In the genomic region with DNA sequence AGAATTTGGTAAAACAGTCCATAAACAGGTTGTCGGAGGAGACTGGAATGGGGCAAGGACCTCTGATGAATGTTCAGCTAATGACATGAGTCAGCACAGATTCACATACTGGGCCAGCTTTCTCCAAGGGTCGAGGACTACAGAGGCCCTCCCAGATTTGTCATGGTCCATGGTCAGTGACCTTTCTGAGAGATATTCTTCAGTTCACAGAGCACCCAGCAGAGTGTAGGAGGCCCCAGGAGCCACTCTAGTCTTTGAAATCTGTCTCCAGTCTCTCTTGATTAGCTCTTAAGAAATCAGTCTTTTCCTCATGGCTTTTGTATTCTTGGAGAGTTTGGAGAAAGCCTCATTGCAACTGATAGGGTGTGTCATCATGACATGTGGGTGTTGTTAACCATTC, we compare ENCODE assay signal across 34 mouse cellular contexts. TPM values are rescaled to one million over a fixed set of nuclear protein-coding genes. Genes with fewer than 3 reads are reported as not detected.
DNase-seq lines count a peak whose midpoint lies in the region; ATAC-seq and TF ChIP-seq lines count a peak whose summit lies in the region.
"Had no signal": no experiment of that assay in that cellular context is flagged by ENCODE, and none has a peak within 500 bp of the region (broad histone marks: within the 10 kb centered on the region; RNA-seq: fewer than 3 reads in every experiment).

No protein-coding gene starts in this region.

- no peak overlapping the region for H3K4me3 ChIP-seq in kidney, postnatal 0 days (replicated peaks; ENCODE audit: low read depth, low read length)
- H3K4me3 ChIP-seq: embryonic facial prominence, embryonic 10.5 days; embryonic facial prominence, embryonic 15.5 days; heart, embryonic 10.5 days; heart, embryonic 15.5 days; kidney, embryonic 15.5 days; left cerebral cortex, adult 2 months; limb, embryonic 12.5 days; liver, embryonic 15.5 days; neural tube, embryonic 12.5 days had no signal

- WGBS in kidney, postnatal 0 days, result 48% methylated on average over 2 of the region's 2 CpGs

- no peak overlapping the region for H3K4me2 ChIP-seq in kidney, postnatal 0 days (ENCODE audit: low read length)
- H3K4me2 ChIP-seq: embryonic facial prominence, embryonic 15.5 days; heart, embryonic 15.5 days; liver, embryonic 15.5 days; lung, embryonic 14.5 days; midbrain, embryonic 11.5 days had no signal

- DNase-seq in adrenal gland, adult 2 months, result peak; percentile 74
- DNase-seq in adrenal gland, postnatal 4 days (ENCODE audit: low spot score in 2 of 2), result no peak
- no peak for DNase-seq in kidney, postnatal 0 days (ENCODE audit: low spot score)
- DNase-seq in kidney, postnatal 4 days, result no peak
- DNase-seq in adrenal gland, postnatal 14 days, result peak; percentile 32
- no peak for DNase-seq in spleen, postnatal 36 days (ENCODE audit: low spot score in 2 of 2)
- DNase-seq in left cerebral cortex, adult 11 months (ENCODE audit: low spot score), result no peak
- DNase-seq: cerebellum, adult 2 months; cerebellum, postnatal 25 days; gastrocnemius, postnatal 25 days; heart, adult 11 months; lung, embryonic 14.5 days; lung, postnatal 14 days; right cerebral cortex, adult 18-20 months; spleen, adult 18-20 months; thymus, adult 2 months; thymus, postnatal 36 days had no signal

- H3K27ac ChIP-seq in kidney, postnatal 0 days, result no peak overlapping the region
- H3K27ac ChIP-seq: embryonic facial prominence, embryonic 10.5 days; embryonic facial prominence, embryonic 15.5 days; heart, embryonic 10.5 days; heart, embryonic 15.5 days; kidney, embryonic 15.5 days; left cerebral cortex, adult 2 months; limb, embryonic 12.5 days; liver, embryonic 15.5 days; neural tube, embryonic 12.5 days; stomach, postnatal 0 days had no signal

- TF ChIP-seq CTCF in kidney, postnatal 0 days (IDR thresholded peaks at IDR 0.05; ENCODE audit: low read depth), result no peak

- peaks cover 6% of the 10 kb centered on the region; the same call in 1 of the 2 replicates for H3K4me1 ChIP-seq in kidney, postnatal 0 days (replicated peaks; ENCODE audit: insufficient read depth, low read length)
- H3K4me1 ChIP-seq: embryonic facial prominence, embryonic 10.5 days; heart, embryonic 10.5 days; heart, embryonic 15.5 days; liver, embryonic 15.5 days; neural tube, embryonic 12.5 days had no signal

- no peak overlapping the region for H3K9ac ChIP-seq in kidney, postnatal 0 days (ENCODE audit: low read depth, low read length)
- H3K9ac ChIP-seq: embryonic facial prominence, embryonic 15.5 days; heart, embryonic 15.5 days; kidney, embryonic 15.5 days; limb, embryonic 12.5 days; liver, embryonic 15.5 days; lung, embryonic 14.5 days; neural tube, embryonic 12.5 days had no signal

- H3K27me3 ChIP-seq in kidney, postnatal 0 days (ENCODE audit: insufficient read depth, low read length), result no peaks in the 10 kb centered on the region
- H3K27me3 ChIP-seq: embryonic facial prominence, embryonic 15.5 days; heart, embryonic 15.5 days; kidney, embryonic 15.5 days; limb, embryonic 12.5 days; liver, embryonic 15.5 days; neural tube, embryonic 12.5 days had no signal

- no peaks in the 10 kb centered on the region for H3K9me3 ChIP-seq in kidney, postnatal 0 days (replicated peaks; ENCODE audit: low read length)
- H3K9me3 ChIP-seq: embryonic facial prominence, embryonic 10.5 days; embryonic facial prominence, embryonic 15.5 days; heart, embryonic 10.5 days; heart, embryonic 15.5 days; kidney, embryonic 15.5 days; limb, embryonic 12.5 days; liver, embryonic 15.5 days; neural tube, embryonic 12.5 days had no signal

- H3K36me3 ChIP-seq in kidney, postnatal 0 days (ENCODE audit: insufficient read depth, low read length), result no peaks in the 10 kb centered on the region
- H3K36me3 ChIP-seq: embryonic facial prominence, embryonic 10.5 days; embryonic facial prominence, embryonic 15.5 days; heart, embryonic 10.5 days; heart, embryonic 15.5 days; kidney, embryonic 15.5 days; limb, embryonic 12.5 days; liver, embryonic 15.5 days; neural tube, embryonic 12.5 days had no signal

- ATAC-seq in kidney, postnatal 0 days (replicated peaks; ENCODE audit: low FRiP score, low read depth), result peak; percentile 44; the same call in 1 of the 2 replicates
- no peak for ATAC-seq in megakaryocyte, adult 5-6 weeks (ENCODE audit: poor library complexity, severe bottlenecking)
- ATAC-seq: CD4-positive, CD25-positive, alpha-beta regulatory T cell, adult 4 months; forebrain, embryonic 14.5 days; hindbrain, embryonic 16.5 days; midbrain, embryonic 16.5 days had no signal

RNA-seq across cellular contexts. Expression of gene Cops7b, which starts 39.6 kb away (rescaled TPM):
- 10 to 100 TPM in 1 of 2 experiments, 1 to 10 TPM in 1; 9.8 to 10.2 TPM for total RNA-seq in adrenal gland, adult 2 months (2021)
- 15.8 and 18.0 TPM in 2 replicates for polyA plus RNA-seq in adrenal gland, adult 2 months (2012; rRNA removed)
- total RNA-seq in adrenal gland, postnatal 4 days (2021), result 10 to 100 TPM; 22.2 to 24.2 TPM
- 27.9 and 28.6 TPM in 2 replicates for polyA plus RNA-seq in kidney, postnatal 0 days (2015; fragmentation: Nextera tagmentation; extraction: Ambion mirVana)
- total RNA-seq in adrenal gland, postnatal 14 days (2021), result 13.7 and 13.8 TPM in 2 replicates
- total RNA-seq in megakaryocyte, adult 5-6 weeks (2015), result 5.8 and 6.8 TPM in 2 replicates
- total RNA-seq in megakaryocyte, adult 5-6 weeks (2017), result 11.8 and 30.3 TPM in 2 replicates

RNA-seq across cellular contexts. Expression of gene Pde6d, which starts 39.9 kb away (rescaled TPM):
- 10 to 100 TPM; 29.3 to 39.5 TPM for total RNA-seq in adrenal gland, adult 2 months (2021)
- polyA plus RNA-seq in adrenal gland, adult 2 months (2012; rRNA removed), result 10.2 and 12.8 TPM in 2 replicates
- 10 to 100 TPM; 35.8 to 35.9 TPM for total RNA-seq in adrenal gland, postnatal 4 days (2021)
- polyA plus RNA-seq in kidney, postnatal 0 days (2015; fragmentation: Nextera tagmentation; extraction: Ambion mirVana), result 63.2 and 63.7 TPM in 2 replicates
- total RNA-seq in adrenal gland, postnatal 14 days (2021), result 28.8 and 30.3 TPM in 2 replicates
- total RNA-seq in megakaryocyte, adult 5-6 weeks (2015), result 33.6 and 38.8 TPM in 2 replicates
- 14.3 and 17.2 TPM in 2 replicates for total RNA-seq in megakaryocyte, adult 5-6 weeks (2017)

RNA-seq across cellular contexts. Expression of gene Nppc, which starts 48.1 kb away (rescaled TPM):
- under 1 TPM in 1 of 2 experiments, not detected in 1; 0.55 TPM for total RNA-seq in adrenal gland, adult 2 months (2021)
- 0.44 and 0.45 TPM in 2 replicates for polyA plus RNA-seq in adrenal gland, adult 2 months (2012; rRNA removed)
- total RNA-seq in adrenal gland, postnatal 4 days (2021), result not detected
- 5.2 and 7.1 TPM in 2 replicates for polyA plus RNA-seq in kidney, postnatal 0 days (2015; fragmentation: Nextera tagmentation; extraction: Ambion mirVana)
- total RNA-seq in adrenal gland, postnatal 14 days (2021), result 0.56 TPM in 1 of 2 replicates, not detected in the other
- not detected in 2 replicates for total RNA-seq in megakaryocyte, adult 5-6 weeks (2015)
- not detected in 2 replicates for total RNA-seq in megakaryocyte, adult 5-6 weeks (2017)
- total RNA-seq: liver, adult 2 months had no signal
- polyA plus RNA-seq: CD4-positive, CD25-positive, alpha-beta regulatory T cell, adult 4 months; liver, adult 2 months; liver, embryonic 15.5 days had no signal

Comparison
In these comparisons a context has a peak if more than half of its experiments do, and no peak if none do; other contexts are left out.
1. DNase-seq: peak in adrenal gland, adult 2 months (single experiment) and adrenal gland, postnatal 14 days (single experiment); none in adrenal gland, postnatal 4 days (0 of 2), kidney, postnatal 0 days (single experiment), kidney, postnatal 4 days (0 of 2), spleen, postnatal 36 days (0 of 2) and left cerebral cortex, adult 11 months (single experiment).